Mouse (Mus musculus) adrenal gland, postnatal 4 days (tissue): ENCODE results near the gene Lhpp. TPM values are rescaled to one million over a fixed set of nuclear protein-coding genes. Genes with fewer than 3 reads are reported as not detected.

Experiments
- DNase-seq, 2 experiments: peaks; one replicate each; pipeline ENCODE4 v3.0.0; 2021 to 2022; ENCODE audit warnings: low spot score in 2 of 2, mixed read lengths in 2 of 2
- total RNA-seq, 2 experiments: library from RNA; stranded (reverse); gene quantifications; 2 replicates each; pipeline ENCODE4 v1.2.3; 2021

Gene Lhpp
- total RNA-seq, 2 experiments from 2014 or later = 18.7 to 18.9 TPM

GRCm38 (mm10) chr7:132704310-132704875, 94.0 kb downstream of the Lhpp start:
- no peak for DNase-seq

GRCm38 (mm10) chr7:132705130-132705529, 94.7 kb downstream of the Lhpp start:
- DNase-seq = no peak

GRCm38 (mm10) chr7:132711579-132711978, 101.1 kb downstream of the Lhpp start:
- DNase-seq = no peak

GRCm38 (mm10) chr7:132712044-132712708, 101.7 kb downstream of the Lhpp start:
- no peak for DNase-seq

- DNase-seq = no peak
Observed at GRCm38 (mm10) chr7:132712956-132713355, 102.5 kb downstream of the Lhpp start.

- no peak for DNase-seq
Observed at GRCm38 (mm10) chr7:132713483-132714126, 103.2 kb downstream of the Lhpp start.

GRCm38 (mm10) chr7:132714236-132714923, 103.9 kb downstream of the Lhpp start:
- no peak for DNase-seq

- DNase-seq = no peak
Observed at GRCm38 (mm10) chr7:132715259-132715658, 104.8 kb downstream of the Lhpp start.

GRCm38 (mm10) chr7:132719570-132719969, 109.1 kb downstream of the Lhpp start:
- no peak for DNase-seq

GRCm38 (mm10) chr7:132720562-132720961, 110.1 kb downstream of the Lhpp start:
- no peak for DNase-seq

- no peak for DNase-seq
Observed at GRCm38 (mm10) chr7:132722401-132723370, 112.2 kb downstream of the Lhpp start.

- no peak for DNase-seq
Observed at GRCm38 (mm10) chr7:132723906-132724305, 113.5 kb downstream of the Lhpp start.

GRCm38 (mm10) chr7:132724501-132725062, 114.1 kb downstream of the Lhpp start:
- DNase-seq = no peak

GRCm38 (mm10) chr7:132726106-132726861, 115.8 kb downstream of the Lhpp start:
- DNase-seq = no peak

GRCm38 (mm10) chr7:132729093-132729831, 118.8 kb downstream of the Lhpp start:
- no peak for DNase-seq

- DNase-seq = no peak
Observed at GRCm38 (mm10) chr7:132730510-132730909, 120.1 kb downstream of the Lhpp start.

GRCm38 (mm10) chr7:132731558-132731957, 121.1 kb downstream of the Lhpp start:
- no peak for DNase-seq

- no peak for DNase-seq
Observed at GRCm38 (mm10) chr7:132732136-132732789, 121.8 kb downstream of the Lhpp start.
